Mouse (Mus musculus): Measurements from ENCODE around the gene BC035044. TPM values are rescaled to one million over a fixed set of nuclear protein-coding genes. Genes with fewer than 3 reads are reported as not detected.
A peak's percentile ranks its signal among the peaks of the same experiment; 100 is the strongest.

The BC035044 gene
- polyA plus RNA-seq, 1 experiment = 1.4 TPM

DNA sequence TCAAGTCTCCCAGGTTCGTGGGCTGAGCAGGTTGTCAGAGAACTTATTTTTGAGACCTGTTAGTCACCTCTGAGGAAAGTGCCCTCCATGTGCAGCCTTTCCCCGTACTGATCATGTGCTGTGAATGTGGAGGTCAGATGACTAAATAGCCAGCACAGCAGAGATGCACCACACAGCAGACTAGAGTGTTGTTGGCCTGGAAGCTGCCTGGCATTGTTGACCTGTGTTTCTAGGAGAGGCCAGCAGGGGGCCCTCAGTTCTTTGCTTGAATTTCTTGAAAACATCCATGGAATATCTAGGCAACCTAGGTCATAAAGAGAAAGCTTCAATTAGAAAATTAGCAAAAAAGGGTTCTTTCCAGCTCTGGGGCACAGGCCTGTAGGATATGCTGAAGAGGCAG, 41.0 kb downstream of the BC035044 start:
- H3K4me1 ChIP-seq (ENCODE audit: control insufficient read depth, insufficient read depth, low read length) = peaks cover 46% of the 10 kb centered on the region
- TF ChIP-seq CTCF (IDR thresholded peaks at IDR 0.05; ENCODE audit: low read depth, low read length) = peak; percentile 55; the same call in 1 of the 2 replicates
- TF ChIP-seq POLR2A (IDR thresholded peaks at IDR 0.05; ENCODE audit: borderline replicate concordance, low read depth, low read length) = no peak
- H3K4me3 ChIP-seq (ENCODE audit: insufficient read depth, low read length) = no peak overlapping the region
- H3K27ac ChIP-seq (ENCODE audit: insufficient read depth, low read depth, low read length) = peak overlapping the region; percentile 87

DNA sequence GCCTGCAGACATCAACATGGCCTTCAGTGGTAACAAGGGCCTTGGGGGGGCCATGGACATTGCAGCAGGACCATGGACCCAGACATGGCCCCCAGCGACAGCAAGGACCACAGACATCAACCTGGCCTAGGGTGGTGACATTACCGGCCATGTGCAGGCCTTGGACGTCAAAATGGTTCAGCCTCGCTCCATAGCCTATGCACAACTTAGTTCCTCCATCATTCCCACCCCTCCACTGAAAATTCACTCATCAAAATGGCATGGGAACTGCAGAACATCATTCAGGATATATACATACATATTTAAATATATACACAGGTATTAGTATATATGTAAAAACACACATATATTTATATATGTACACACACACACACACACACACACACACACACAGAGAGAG, 43.5 kb downstream of the BC035044 start:
- no peak overlapping the region for H3K27ac ChIP-seq (ENCODE audit: insufficient read depth, low read depth, low read length)
- TF ChIP-seq CTCF (IDR thresholded peaks at IDR 0.05; ENCODE audit: low read depth, low read length) (no peak), POLR2A (IDR thresholded peaks at IDR 0.05; ENCODE audit: borderline replicate concordance, low read depth, low read length) (no peak)
- peaks cover 48% of the 10 kb centered on the region for H3K4me1 ChIP-seq (ENCODE audit: control insufficient read depth, insufficient read depth, low read length)
- H3K4me3 ChIP-seq (ENCODE audit: insufficient read depth, low read length) = no peak overlapping the region

DNA sequence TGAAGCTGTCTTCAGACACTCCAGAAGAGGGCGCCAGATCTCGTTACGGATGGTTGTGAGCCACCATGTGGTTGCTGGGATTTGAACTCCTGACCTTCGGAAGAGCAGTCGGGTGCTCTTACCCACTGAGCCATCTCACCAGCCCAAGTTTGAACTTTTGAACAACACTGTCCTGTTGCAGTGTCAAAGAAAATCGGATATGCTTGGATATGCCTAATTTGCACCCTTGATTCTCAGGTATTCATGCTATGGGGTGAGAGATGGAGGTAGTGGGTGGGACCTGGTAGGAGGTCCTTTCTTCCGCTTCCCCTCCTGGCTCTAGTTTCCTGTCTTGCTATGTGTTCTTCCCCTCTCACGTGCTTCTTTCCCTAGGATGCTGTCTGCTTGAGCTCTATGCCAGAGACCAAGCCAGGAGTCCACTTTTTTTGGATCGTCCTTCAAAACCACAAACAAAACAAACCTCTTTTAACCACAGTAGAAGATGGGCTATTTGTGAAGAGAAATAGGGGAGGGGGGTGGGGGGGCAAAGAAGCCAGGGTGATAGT, 44.9 kb downstream of the BC035044 start:
- H3K4me3 ChIP-seq (ENCODE audit: insufficient read depth, low read length) = no peak overlapping the region
- TF ChIP-seq POLR2A (IDR thresholded peaks at IDR 0.05; ENCODE audit: borderline replicate concordance, low read depth, low read length) (no peak), CTCF (IDR thresholded peaks at IDR 0.05; ENCODE audit: low read depth, low read length) (no peak)
- peaks cover 37% of the 10 kb centered on the region for H3K4me1 ChIP-seq (ENCODE audit: control insufficient read depth, insufficient read depth, low read length)
- H3K27ac ChIP-seq (ENCODE audit: insufficient read depth, low read depth, low read length) = no peak overlapping the region

DNA sequence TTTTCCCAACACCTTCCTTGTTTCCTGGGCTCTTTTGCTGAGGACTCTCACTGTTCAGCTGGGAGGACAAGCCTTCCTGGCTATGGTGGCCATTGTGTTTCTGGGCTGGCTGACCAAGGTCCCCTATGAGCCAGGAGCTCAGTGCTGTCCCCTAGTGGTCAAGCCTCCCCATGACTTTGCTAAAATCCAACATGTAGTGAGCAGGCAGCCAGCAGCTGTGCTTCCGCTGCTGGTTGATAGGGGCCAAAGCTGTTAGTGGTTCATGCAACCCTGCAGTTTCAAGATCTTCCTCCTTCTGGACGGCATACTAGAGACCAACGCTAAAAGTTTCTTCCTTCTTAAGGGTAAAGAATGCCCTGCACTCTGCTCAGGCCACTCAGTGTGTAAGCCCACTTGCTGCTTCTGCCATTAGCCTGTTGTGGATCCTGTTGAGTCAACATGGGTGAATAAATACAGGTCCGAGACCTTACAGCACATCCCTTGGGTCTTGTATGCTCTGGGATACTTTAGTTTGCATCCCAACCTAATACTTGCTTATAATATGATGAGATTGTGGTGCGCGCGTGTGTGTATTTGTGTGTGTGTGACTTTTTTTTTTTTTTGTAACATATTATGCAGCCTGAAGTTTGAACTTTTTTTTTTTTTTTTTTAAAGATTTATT, 45.5 kb downstream of the BC035044 start:
- Histone ChIP-seq H3K4me3 (ENCODE audit: insufficient read depth, low read length) (peak overlapping the region; percentile 6), H3K4me1 (ENCODE audit: control insufficient read depth, insufficient read depth, low read length) (peaks cover 31% of the 10 kb centered on the region), H3K27ac (ENCODE audit: insufficient read depth, low read depth, low read length) (peak overlapping the region; percentile 56)
- TF ChIP-seq CTCF (IDR thresholded peaks at IDR 0.05; ENCODE audit: low read depth, low read length) (peak; percentile 92), POLR2A (IDR thresholded peaks at IDR 0.05; ENCODE audit: borderline replicate concordance, low read depth, low read length) (0 out of 2 replicates have a peak, but pooled peaks have one; percentile 35)

DNA sequence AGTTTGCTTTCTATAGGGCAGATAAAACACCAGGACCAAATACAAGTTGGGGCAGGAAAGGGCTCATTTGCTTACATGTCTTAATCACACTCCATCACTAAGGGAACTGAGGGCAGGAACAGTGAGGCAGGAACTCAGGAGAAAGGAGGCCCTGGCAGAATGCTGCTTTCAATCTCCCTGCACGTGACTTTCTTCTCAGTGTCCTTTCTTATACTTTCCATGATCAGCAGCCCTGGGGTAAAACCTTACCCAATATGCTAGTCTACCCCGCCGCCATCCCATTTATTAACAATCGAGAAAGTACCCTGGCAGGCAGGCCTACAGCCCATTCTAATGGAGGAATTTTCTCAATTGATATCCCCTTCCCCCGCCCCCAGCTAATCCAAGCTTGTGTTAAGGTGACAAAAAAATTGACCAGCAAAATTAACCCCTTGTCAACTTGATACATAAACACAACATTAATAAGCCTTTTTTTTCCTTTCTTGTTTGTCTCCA, 46.3 kb downstream of the BC035044 start:
- Histone ChIP-seq H3K4me1 (ENCODE audit: control insufficient read depth, insufficient read depth, low read length) (peaks cover 24% of the 10 kb centered on the region), H3K27ac (ENCODE audit: insufficient read depth, low read depth, low read length) (no peak overlapping the region), H3K4me3 (ENCODE audit: insufficient read depth, low read length) (no peak overlapping the region)
- no peak for TF ChIP-seq CTCF (IDR thresholded peaks at IDR 0.05; ENCODE audit: low read depth, low read length)
- no peak for TF ChIP-seq POLR2A (IDR thresholded peaks at IDR 0.05; ENCODE audit: borderline replicate concordance, low read depth, low read length)

DNA sequence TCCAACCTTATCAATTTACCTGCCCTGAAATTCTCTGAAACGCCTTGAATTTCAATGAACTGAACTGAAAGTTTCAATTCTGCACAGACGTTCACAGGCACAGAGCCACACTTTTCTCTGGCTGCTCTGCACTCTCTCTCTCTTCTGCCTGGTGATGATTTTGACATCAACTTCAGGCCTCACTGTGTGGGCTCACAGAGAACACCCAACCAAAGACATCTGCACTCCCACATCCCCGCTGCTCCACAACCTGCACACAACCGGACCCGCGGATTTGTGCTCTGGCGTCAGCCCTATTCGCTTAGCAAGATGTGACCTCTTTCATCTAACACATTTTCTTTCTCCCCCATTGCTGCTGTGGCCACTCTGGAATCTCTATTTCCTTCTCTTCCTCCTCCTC, 46.8 kb downstream of the BC035044 start:
- no peak for TF ChIP-seq CTCF (IDR thresholded peaks at IDR 0.05; ENCODE audit: low read depth, low read length)
- no peak for TF ChIP-seq POLR2A (IDR thresholded peaks at IDR 0.05; ENCODE audit: borderline replicate concordance, low read depth, low read length)
- peaks cover 19% of the 10 kb centered on the region for H3K4me1 ChIP-seq (ENCODE audit: control insufficient read depth, insufficient read depth, low read length)
- H3K4me3 ChIP-seq (ENCODE audit: insufficient read depth, low read length) = no peak overlapping the region
- peak overlapping the region; percentile 4; the same call in 1 of the 2 replicates for H3K27ac ChIP-seq (ENCODE audit: insufficient read depth, low read depth, low read length)

DNA sequence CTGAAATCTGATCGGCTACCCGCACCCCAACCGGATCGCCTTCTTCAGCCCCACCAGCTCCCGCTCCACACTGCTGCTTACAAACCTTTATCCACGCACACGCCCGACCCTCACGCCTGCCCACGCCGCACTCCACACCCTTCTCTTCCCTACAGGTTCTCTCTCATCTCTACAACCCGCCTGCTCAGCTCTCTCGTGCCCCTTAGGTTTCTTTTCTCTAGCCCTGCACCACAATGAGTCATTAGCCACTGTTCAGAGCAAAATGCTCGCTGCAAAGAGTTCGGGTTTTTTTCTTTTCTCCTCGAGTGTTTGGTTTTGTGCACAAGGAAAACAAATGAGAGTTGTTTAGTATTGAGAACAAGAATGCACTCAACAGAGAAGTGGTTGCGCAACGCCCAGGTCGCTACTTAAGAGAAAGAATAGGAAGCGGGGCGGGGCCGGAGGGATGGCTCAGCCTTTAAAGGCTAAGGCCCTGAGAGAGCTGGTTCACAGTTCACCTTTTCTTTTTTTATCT, 47.4 kb downstream of the BC035044 start:
- TF ChIP-seq CTCF (IDR thresholded peaks at IDR 0.05; ENCODE audit: low read depth, low read length) = no peak
- TF ChIP-seq POLR2A (IDR thresholded peaks at IDR 0.05; ENCODE audit: borderline replicate concordance, low read depth, low read length) = no peak
- Histone ChIP-seq H3K27ac (ENCODE audit: insufficient read depth, low read depth, low read length) (peak overlapping the region; percentile 89), H3K4me1 (ENCODE audit: control insufficient read depth, insufficient read depth, low read length) (peaks cover 17% of the 10 kb centered on the region), H3K4me3 (ENCODE audit: insufficient read depth, low read length) (peak overlapping the region; percentile 68)

DNA sequence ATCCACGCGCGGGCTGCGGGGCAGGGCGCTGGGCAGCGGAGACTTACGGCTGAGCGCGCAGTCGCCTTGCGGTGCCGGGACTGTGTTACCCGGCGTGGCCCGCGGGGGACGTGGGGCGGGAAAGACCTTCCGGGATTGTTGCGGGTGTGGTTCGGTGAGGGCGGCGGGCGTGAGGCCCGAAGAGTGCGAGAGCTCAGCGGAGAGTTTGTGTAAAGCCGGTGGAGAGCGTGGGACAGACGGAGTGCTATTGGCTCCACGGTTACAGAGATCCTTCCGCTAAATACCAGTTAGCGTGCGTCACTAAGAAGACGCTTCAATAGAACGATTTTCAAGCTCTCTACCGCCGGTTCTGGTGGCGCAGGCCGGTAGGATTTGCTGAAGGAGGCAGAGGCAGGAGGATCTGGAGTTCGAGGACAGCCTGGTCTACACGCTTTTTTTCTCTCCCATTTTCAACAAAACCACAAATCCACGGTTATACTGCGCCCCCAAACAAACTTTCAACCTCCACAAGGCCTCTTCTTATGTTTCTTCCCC, 47.9 kb downstream of the BC035044 start:
- TF ChIP-seq CTCF (IDR thresholded peaks at IDR 0.05; ENCODE audit: low read depth, low read length) (no peak), POLR2A (IDR thresholded peaks at IDR 0.05; ENCODE audit: borderline replicate concordance, low read depth, low read length) (no peak)
- peak overlapping the region; percentile 89 for H3K27ac ChIP-seq (ENCODE audit: insufficient read depth, low read depth, low read length)
- peaks cover 14% of the 10 kb centered on the region for H3K4me1 ChIP-seq (ENCODE audit: control insufficient read depth, insufficient read depth, low read length)
- peak overlapping the region; percentile 89 for H3K4me3 ChIP-seq (ENCODE audit: insufficient read depth, low read length)

DNA sequence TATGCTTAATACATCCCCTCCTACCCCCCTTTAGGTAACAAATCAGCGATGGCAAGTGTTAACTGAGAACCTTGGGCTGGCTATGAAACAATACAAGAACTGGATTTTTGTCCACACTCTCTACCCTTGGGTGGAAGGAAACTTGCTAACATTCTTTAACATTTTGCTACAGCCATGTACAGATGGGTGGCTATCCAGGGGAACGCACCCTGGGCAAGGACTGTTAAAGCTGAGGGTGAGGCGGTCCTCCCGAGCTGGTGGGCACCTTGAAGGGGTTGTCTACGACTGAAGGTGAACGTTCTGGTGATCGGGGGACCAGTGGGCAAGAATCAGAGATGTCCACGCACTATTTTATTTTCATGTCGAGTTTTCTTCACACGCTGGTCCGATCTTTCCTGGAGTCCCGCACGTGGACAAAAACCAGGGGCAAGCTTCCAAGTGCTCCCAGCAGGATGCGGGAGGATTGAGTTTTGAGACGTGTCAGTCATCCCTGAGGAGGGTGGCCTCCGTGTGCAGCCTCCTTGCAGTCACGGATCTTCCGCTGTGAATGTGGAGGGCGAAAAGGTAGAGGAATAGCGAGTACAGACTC, 48.5 kb downstream of the BC035044 start:
- peak overlapping the region; percentile 89 for H3K4me3 ChIP-seq (ENCODE audit: insufficient read depth, low read length)
- H3K27ac ChIP-seq (ENCODE audit: insufficient read depth, low read depth, low read length) = peak overlapping the region; percentile 35
- peaks cover 14% of the 10 kb centered on the region for H3K4me1 ChIP-seq (ENCODE audit: control insufficient read depth, insufficient read depth, low read length)
- no peak for TF ChIP-seq CTCF (IDR thresholded peaks at IDR 0.05; ENCODE audit: low read depth, low read length)
- no peak for TF ChIP-seq POLR2A (IDR thresholded peaks at IDR 0.05; ENCODE audit: borderline replicate concordance, low read depth, low read length)

Data from bone marrow macrophage, adult 2 months (primary cell).